Mouse (Mus musculus) limb, embryonic 15.5 days (tissue): ENCODE measurements around the gene 5730522E02Rik. TPM values are rescaled to one million over a fixed set of nuclear protein-coding genes. Genes with fewer than 3 reads are reported as not detected.

Source experiments
- ATAC-seq: fragments of 200-750 bp; cut with Nextera tagmentation; 2 replicates; pipeline ENCODE4 v1.8.0; 2017; ENCODE audit warnings: low read depth, moderate TSS enrichment; ENCODE audit not compliant: insufficient number of reproducible peaks, low FRiP score, low TSS enrichment
- H3K27ac ChIP-seq: fragments of 300-500 bp; sonication (generic); 2 replicates; pipeline ENCODE4 v1.5.1; 2015; ENCODE audit warnings: moderate library complexity, mild to moderate bottlenecking, inconsistent platforms
- H3K27me3 ChIP-seq: fragments of 300-500 bp; sonication (generic); 2 replicates; pipeline ENCODE4 v1.6.1; 2015; ENCODE audit warnings: inconsistent platforms
- H3K36me3 ChIP-seq: fragments of 300-500 bp; sonication (generic); 2 replicates; pipeline ENCODE4 v1.6.1; 2015; ENCODE audit warnings: inconsistent platforms
- H3K4me1 ChIP-seq: fragments of 300-500 bp; sonication (generic); 2 replicates; pipeline ENCODE4 v1.6.1; 2015; ENCODE audit warnings: inconsistent platforms
- H3K4me2 ChIP-seq: fragments of 300-500 bp; sonication (generic); 2 replicates; pipeline ENCODE4 v1.6.1; 2015; ENCODE audit warnings: mild to moderate bottlenecking, inconsistent platforms
- H3K4me3 ChIP-seq: fragments of 300-500 bp; sonication (generic); 2 replicates; pipeline ENCODE4 v1.5.1; 2015; ENCODE audit warnings: mild to moderate bottlenecking, inconsistent platforms
- H3K9ac ChIP-seq: fragments of 300-500 bp; sonication (generic); 2 replicates; pipeline ENCODE4 v1.6.1; 2015; ENCODE audit warnings: inconsistent platforms
- H3K9me3 ChIP-seq: fragments of 300-500 bp; sonication (generic); 2 replicates; pipeline ENCODE4 v1.6.1; 2016; ENCODE audit warnings: inconsistent platforms
- WGBS: fragments of 180-500 bp; shearing (Covaris S2); methylation state at CpG from one replicate; pipeline ENCODE4 v1.1.7; 2015; 5-methylcytosine and 5-hydroxymethylcytosine counted together
- polyA plus RNA-seq: library from polyadenylated mRNA; unstranded; fragments of >200 nt; fragmentation: Nextera tagmentation; extraction: Ambion mirVana; gene quantifications from 2 replicates; pipeline ENCODE4 v1.2.1, GENCODE M21; 2015

Gene 5730522E02Rik
- polyA plus RNA-seq, 1 experiment from 2014 or later: 2.2 TPM

DNA sequence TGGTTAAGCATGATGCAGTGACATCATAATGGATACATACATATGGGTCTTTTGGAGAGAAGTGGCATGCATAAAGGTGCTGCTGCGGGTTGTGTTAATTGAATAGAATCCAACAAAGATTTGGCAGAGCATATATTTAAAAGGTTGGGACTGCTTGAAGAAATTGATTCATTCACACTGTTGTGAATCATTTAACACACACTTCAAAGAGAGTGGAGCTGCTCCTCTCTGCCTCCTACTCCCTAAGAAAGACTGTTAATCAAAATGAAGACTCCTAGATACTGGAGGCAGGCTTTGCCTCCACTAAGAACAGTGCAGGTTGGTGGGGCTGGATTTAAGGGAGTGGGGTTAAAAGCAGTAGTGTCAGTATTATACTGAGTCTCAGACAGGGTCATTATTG lies 218.3 kb downstream of the 5730522E02Rik start:
- Histone ChIP-seq H3K4me3 (no peak overlapping the region), H3K4me1 (no peaks in the 10 kb centered on the region), H3K4me2 (no peak overlapping the region), H3K9ac (no peak overlapping the region), H3K36me3 (no peaks in the 10 kb centered on the region), H3K27ac (no peak overlapping the region), H3K27me3 (no peaks in the 10 kb centered on the region), H3K9me3 (no peaks in the 10 kb centered on the region)
- WGBS: 88% methylated on average over 1 of the region's 1 CpGs
- ATAC-seq: no peak

DNA sequence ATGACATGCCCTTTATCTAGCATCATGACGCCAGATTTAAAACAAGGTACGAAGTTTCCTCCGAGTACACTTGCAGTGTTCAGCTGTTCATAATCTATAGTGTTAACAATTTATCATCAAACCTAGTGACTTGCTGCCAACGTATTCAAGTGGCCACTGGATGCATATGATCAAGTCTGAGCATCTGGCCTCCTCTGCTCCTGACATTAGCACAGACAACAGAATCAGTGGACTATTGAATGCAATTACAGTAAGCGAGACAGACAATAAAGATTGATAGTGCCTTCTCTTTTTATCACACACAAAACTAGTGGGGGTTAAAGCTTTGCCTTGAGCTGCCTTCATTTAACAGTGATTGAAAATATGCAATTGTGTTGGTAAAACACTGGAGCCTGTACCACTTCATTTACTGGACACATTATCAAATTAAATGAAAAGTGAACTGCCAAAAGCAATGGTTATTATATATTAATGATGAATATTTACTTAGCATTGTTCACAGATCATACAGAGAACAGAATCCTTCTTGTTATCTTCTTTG lies 231.8 kb downstream of the 5730522E02Rik start:
- ATAC-seq: no peak
- H3K9me3 ChIP-seq: no peaks in the 10 kb centered on the region
- H3K36me3 ChIP-seq: no peaks in the 10 kb centered on the region
- no peak overlapping the region for H3K9ac ChIP-seq
- no peaks in the 10 kb centered on the region for H3K27me3 ChIP-seq
- H3K4me3 ChIP-seq: no peak overlapping the region
- no peaks in the 10 kb centered on the region for H3K4me1 ChIP-seq
- H3K27ac ChIP-seq: no peak overlapping the region
- 82% methylated on average over 5 of the region's 5 CpGs for whole genome bisulfite sequencing
- H3K4me2 ChIP-seq: no peak overlapping the region

DNA sequence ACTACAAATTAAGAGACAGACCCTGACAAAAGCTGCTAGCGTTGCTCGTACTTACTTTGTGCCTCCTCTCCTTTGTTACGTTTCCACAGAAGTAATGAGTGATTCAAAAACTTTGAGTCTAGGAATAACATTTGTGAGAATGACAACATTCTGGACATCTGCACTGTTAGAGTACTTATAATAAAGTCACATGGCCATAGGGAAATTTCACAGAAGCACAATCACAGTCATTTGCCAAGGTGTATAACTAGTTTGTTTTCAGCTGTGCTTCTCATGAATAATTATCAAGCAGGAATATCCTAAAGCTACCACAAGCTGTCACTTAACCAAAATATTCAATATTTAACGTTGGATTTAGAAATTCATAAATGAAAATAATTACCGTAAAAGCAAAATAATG lies 269.1 kb downstream of the 5730522E02Rik start:
- Histone ChIP-seq H3K4me3 (no peak overlapping the region), H3K9me3 (no peaks in the 10 kb centered on the region), H3K4me2 (no peak overlapping the region), H3K4me1 (no peaks in the 10 kb centered on the region), H3K27me3 (no peaks in the 10 kb centered on the region), H3K27ac (no peak overlapping the region), H3K36me3 (no peaks in the 10 kb centered on the region), H3K9ac (no peak overlapping the region)
- WGBS: 84% methylated on average over 5 of the region's 5 CpGs
- no peak for ATAC-seq

DNA sequence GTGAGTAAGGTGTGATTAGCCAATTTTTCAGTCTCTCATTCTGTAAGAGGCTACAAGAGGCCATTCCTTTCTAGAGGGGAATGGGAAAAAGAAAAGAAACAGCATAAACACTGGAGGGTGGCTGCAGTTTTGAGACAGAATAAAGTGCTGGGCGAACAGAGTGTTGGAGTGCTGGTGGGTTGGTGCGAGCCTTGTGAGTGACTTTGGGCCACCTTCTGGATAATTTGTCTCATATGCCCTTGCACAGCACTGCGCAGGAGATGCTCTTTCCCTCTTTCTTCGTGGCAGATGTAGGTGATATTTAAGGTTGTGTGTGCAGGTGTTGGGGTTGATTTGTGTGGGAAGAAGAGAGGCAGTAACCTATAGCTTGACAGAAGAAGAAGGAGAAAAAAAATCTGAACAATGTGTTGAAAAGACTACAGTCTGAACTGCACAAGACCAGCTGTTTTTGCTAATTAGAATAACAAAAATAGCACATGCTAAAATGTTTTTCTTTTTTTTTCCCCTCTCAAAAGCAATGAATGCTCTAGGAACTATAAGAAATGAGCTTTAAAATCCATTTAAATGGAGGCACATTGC lies 269.8 kb downstream of the 5730522E02Rik start:
- ATAC-seq: no peak
- WGBS: 79% methylated on average over 4 of the region's 4 CpGs
- no peak overlapping the region for H3K9ac ChIP-seq
- no peak overlapping the region for H3K4me2 ChIP-seq
- no peak overlapping the region for H3K4me3 ChIP-seq
- no peaks in the 10 kb centered on the region for H3K4me1 ChIP-seq
- no peaks in the 10 kb centered on the region for H3K36me3 ChIP-seq
- no peaks in the 10 kb centered on the region for H3K9me3 ChIP-seq
- no peak overlapping the region for H3K27ac ChIP-seq
- H3K27me3 ChIP-seq: no peaks in the 10 kb centered on the region

DNA sequence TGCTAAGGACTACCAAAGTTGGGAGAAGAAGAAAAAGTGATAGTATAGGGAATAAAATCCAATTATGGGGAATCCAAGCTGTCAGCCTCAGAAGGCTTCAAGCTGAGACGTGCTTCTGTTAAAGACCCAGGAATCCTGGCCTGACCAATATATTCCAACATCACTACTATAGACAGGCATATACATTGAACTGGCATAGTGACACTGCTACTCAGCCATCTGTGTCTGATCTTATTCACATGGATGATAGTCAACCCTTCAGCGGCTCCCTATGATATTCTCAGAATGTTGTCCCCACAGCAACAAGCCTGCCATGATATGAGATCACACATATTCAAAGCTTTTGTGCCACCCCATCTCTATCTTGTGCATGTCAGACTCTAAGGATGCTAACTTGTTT lies 284.3 kb downstream of the 5730522E02Rik start:
- H3K4me1 ChIP-seq: no peaks in the 10 kb centered on the region
- no peak overlapping the region for H3K9ac ChIP-seq
- H3K9me3 ChIP-seq: no peaks in the 10 kb centered on the region
- ATAC-seq: no peak
- 89% methylated on average over 2 of the region's 2 CpGs for WGBS
- H3K4me3 ChIP-seq: no peak overlapping the region
- H3K27me3 ChIP-seq: no peaks in the 10 kb centered on the region
- no peaks in the 10 kb centered on the region for H3K36me3 ChIP-seq
- H3K27ac ChIP-seq: no peak overlapping the region
- no peak overlapping the region for H3K4me2 ChIP-seq

DNA sequence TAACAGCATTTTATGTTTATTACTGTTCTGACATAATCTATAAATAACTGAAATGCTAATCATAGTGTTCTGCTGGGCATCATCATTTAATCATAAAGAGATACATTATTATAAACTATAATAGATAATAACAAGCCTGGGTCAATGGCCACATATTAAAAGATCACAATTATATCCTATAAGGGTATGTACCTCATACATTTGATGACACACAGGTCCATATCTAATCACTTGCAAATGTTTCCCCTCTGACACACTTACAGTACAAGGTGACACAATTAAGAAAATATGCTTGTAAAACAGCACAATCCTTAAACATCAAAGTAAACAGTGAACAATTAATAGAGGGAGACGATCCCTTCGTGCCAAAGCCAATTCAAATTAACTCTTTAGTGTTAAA lies 308.2 kb downstream of the 5730522E02Rik start:
- H3K4me3 ChIP-seq: no peak overlapping the region
- no peaks in the 10 kb centered on the region for H3K27me3 ChIP-seq
- H3K36me3 ChIP-seq: no peaks in the 10 kb centered on the region
- WGBS: 34% methylated on average over 2 of the region's 2 CpGs
- H3K27ac ChIP-seq: no peak overlapping the region
- no peak overlapping the region for H3K4me2 ChIP-seq
- H3K4me1 ChIP-seq: no peaks in the 10 kb centered on the region
- H3K9ac ChIP-seq: no peak overlapping the region
- ATAC-seq: no peak
- no peaks in the 10 kb centered on the region for H3K9me3 ChIP-seq

DNA sequence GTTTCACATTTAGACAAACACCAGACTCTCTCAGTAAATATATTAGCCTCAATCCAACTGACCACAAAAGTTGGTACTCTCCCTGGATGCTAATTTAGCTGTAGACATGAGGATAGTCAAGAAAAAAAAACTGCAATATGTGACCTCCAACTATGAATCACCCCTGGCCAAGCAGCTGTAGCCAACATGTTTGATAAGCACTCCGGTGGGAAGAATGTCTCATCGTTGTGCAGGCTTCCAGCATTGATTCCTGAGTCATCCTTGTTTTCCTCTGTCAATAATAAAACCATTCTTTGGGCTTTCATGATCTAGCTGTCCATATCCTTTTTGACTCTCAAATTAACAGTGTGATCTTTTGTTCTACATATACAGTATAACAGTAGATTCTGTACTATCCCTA lies 308.9 kb downstream of the 5730522E02Rik start:
- Histone ChIP-seq H3K27me3 (no peaks in the 10 kb centered on the region), H3K27ac (no peak overlapping the region), H3K4me3 (no peak overlapping the region), H3K36me3 (no peaks in the 10 kb centered on the region), H3K4me2 (no peak overlapping the region), H3K4me1 (no peaks in the 10 kb centered on the region), H3K9ac (no peak overlapping the region), H3K9me3 (no peaks in the 10 kb centered on the region)
- no peak for ATAC-seq
- WGBS: 77% methylated on average over 2 of the region's 2 CpGs

DNA sequence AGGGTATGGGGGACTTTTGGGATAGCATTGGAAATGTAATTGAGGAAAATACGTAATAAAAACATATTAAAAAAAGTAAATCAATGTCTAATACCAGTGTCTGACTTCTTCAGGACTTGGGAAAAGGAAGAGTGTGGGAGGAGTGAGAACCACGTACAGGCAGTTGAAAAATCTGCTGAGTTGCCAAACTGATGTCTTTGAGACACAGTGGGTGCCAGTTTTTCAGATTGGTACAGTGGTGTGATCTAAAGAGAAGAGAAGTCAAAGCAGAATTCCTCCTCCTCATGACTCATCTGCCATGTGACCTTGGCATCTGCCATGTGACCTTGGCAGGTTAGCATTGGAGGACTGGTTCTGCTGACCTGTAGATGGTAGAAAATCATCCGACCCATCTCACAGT lies 316.7 kb downstream of the 5730522E02Rik start:
- no peak overlapping the region for H3K27ac ChIP-seq
- 85% methylated on average over 3 of the region's 3 CpGs for WGBS
- no peak for ATAC-seq
- H3K36me3 ChIP-seq: no peaks in the 10 kb centered on the region
- H3K27me3 ChIP-seq: no peaks in the 10 kb centered on the region
- no peaks in the 10 kb centered on the region for H3K9me3 ChIP-seq
- H3K9ac ChIP-seq: no peak overlapping the region
- H3K4me3 ChIP-seq: no peak overlapping the region
- no peak overlapping the region for H3K4me2 ChIP-seq
- H3K4me1 ChIP-seq: no peaks in the 10 kb centered on the region

DNA sequence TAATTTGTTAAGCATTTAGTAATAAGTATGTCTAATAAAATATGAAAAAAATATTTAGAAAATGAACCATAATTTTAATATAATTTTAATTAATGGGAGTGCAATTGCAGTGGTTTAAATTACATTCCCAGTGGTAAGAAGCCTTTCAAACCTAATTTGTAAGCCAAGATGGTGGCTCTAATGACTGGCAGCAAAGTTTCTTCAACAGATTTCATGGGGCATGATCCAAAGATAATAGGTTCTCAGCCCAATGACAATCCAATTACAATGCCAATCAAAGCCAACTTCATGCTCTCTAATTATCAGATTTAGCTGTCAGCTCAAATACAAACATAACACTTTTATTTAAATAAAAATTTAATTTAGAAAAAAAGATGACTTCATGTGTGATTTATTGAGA lies 337.6 kb downstream of the 5730522E02Rik start:
- H3K9me3 ChIP-seq: no peaks in the 10 kb centered on the region
- no peak overlapping the region for H3K4me3 ChIP-seq
- H3K27me3 ChIP-seq: no peaks in the 10 kb centered on the region
- no peaks in the 10 kb centered on the region for H3K4me1 ChIP-seq
- H3K27ac ChIP-seq: no peak overlapping the region
- ATAC-seq: no peak
- H3K4me2 ChIP-seq: no peak overlapping the region
- H3K36me3 ChIP-seq: no peaks in the 10 kb centered on the region
- no peak overlapping the region for H3K9ac ChIP-seq

DNA sequence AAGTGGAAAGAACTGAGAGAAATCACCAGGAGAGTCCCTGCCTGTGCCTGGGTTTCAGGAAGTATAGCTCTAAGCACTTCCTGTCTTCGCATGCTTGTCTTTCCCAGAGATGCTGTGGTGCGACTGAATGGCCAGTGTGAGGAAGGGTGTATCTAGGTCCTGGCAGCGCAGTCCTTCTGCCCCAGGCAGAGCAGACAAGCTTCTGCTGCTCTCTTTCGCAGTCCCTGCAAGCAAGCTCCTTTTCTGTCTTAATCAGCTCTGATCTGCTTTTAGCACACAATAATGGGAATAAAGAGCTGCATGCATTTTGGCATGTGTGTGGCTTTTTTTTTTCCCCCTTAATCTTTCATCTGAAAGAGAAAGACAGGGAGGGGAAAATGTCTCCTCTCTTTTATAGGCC lies 338.2 kb downstream of the 5730522E02Rik start:
- Histone ChIP-seq H3K27me3 (no peaks in the 10 kb centered on the region), H3K36me3 (no peaks in the 10 kb centered on the region), H3K4me1 (no peaks in the 10 kb centered on the region), H3K4me3 (no peak overlapping the region), H3K27ac (no peak overlapping the region), H3K9me3 (no peaks in the 10 kb centered on the region), H3K4me2 (no peak overlapping the region), H3K9ac (no peak overlapping the region)
- no peak for ATAC-seq
- 48% methylated on average over 4 of the region's 4 CpGs for WGBS

DNA sequence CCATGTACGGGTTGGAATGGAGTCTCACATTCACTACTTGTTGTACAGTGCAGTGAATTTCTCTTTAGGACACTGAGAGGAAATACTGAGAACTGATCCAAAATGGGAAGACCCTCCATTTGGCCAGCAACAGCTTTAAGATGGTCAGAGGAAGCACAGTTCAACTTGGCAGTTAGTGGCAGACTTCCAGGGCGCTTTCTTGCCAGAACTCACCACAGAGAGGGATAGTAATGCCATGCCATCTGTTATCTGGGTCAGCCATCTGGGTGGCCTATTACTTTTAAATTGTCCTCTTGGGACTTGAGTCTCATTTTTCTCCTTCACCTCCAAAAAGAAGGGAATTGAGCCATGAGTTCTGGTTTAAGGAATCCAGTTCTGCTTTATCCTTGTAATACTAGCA lies 344.3 kb downstream of the 5730522E02Rik start:
- 0 out of 2 replicates have a peak, but pooled peaks cover 2% of the 10 kb centered on the region for H3K4me1 ChIP-seq
- 87% methylated on average over 2 of the region's 2 CpGs for WGBS
- ATAC-seq: no peak
- no peaks in the 10 kb centered on the region for H3K27me3 ChIP-seq
- no peaks in the 10 kb centered on the region for H3K9me3 ChIP-seq
- no peak overlapping the region for H3K9ac ChIP-seq
- H3K4me3 ChIP-seq: no peak overlapping the region
- no peaks in the 10 kb centered on the region for H3K36me3 ChIP-seq
- H3K4me2 ChIP-seq: no peak overlapping the region
- H3K27ac ChIP-seq: no peak overlapping the region

DNA sequence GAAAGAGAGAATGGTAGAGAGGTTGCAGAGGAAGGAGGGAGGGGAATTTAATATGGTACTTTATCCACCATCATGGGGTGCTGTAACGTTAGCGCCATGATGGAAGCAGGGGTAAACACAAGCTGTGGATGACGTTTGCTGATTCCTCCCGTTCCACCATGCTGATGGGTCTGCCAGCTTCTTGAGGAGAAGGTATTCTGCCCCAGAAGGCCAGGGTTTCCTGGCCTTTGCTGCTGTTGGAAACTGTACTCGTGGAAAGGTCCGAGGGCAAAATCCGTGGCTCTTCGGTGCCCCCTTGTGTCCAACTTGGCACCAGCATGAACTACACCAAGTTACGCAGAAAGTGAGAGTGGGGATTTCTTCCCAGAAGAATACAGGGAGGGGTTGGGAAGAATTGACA lies 347.9 kb downstream of the 5730522E02Rik start:
- Histone ChIP-seq H3K27ac (no peak overlapping the region), H3K4me1 (0 out of 2 replicates have a peak, but pooled peaks cover 2% of the 10 kb centered on the region), H3K9me3 (no peaks in the 10 kb centered on the region), H3K27me3 (no peaks in the 10 kb centered on the region), H3K36me3 (no peaks in the 10 kb centered on the region), H3K4me3 (peak overlapping the region; percentile 13; the same call in 1 of the 2 replicates), H3K9ac (no peak overlapping the region), H3K4me2 (peak overlapping the region; percentile 29; the same call in 1 of the 2 replicates)
- no peak for ATAC-seq
- 11% methylated on average over 9 of the region's 9 CpGs for WGBS
